Mouse (Mus musculus) liver, embryonic 12.5 days (tissue): ENCODE results near the gene Alg12. TPM values are rescaled to one million over a fixed set of nuclear protein-coding genes. Genes with fewer than 3 reads are reported as not detected.

Source experiments
- ATAC-seq: fragments of 200-750 bp; cut with Nextera tagmentation; 2 replicates; pipeline ENCODE4 v1.8.0; 2017; ENCODE audit warnings: moderate number of reproducible peaks, mild to moderate bottlenecking, moderate library complexity
- H3K27ac ChIP-seq: fragments of 300-500 bp; sonication (generic); 2 replicates; pipeline ENCODE4 v1.5.1; 2016; ENCODE audit warnings: mild to moderate bottlenecking
- H3K27me3 ChIP-seq: fragments of 300-500 bp; sonication (generic); replicated peaks from 2 replicates; pipeline ENCODE4 v1.6.1; 2016; ENCODE audit warnings: mild to moderate bottlenecking, moderate library complexity
- H3K36me3 ChIP-seq: fragments of 300-500 bp; sonication (generic); 2 replicates; pipeline ENCODE4 v1.6.1; 2016; ENCODE audit warnings: mild to moderate bottlenecking, moderate library complexity
- H3K4me1 ChIP-seq: fragments of 300-500 bp; sonication (generic); 2 replicates; pipeline ENCODE4 v1.6.1; 2016
- H3K4me2 ChIP-seq: fragments of 300-500 bp; sonication (generic); 2 replicates; pipeline ENCODE4 v1.6.1; 2016; ENCODE audit warnings: mild to moderate bottlenecking, moderate library complexity
- H3K4me3 ChIP-seq: fragments of 300-500 bp; sonication (generic); 2 replicates; pipeline ENCODE4 v1.5.1; 2016; ENCODE audit warnings: mild to moderate bottlenecking, moderate library complexity
- H3K9ac ChIP-seq: fragments of 300-500 bp; sonication (generic); 2 replicates; pipeline ENCODE4 v1.6.1; 2016; ENCODE audit warnings: mild to moderate bottlenecking, moderate library complexity
- H3K9me3 ChIP-seq: fragments of 300-500 bp; sonication (generic); replicated peaks from 2 replicates; pipeline ENCODE4 v1.6.1; 2016; ENCODE audit warnings: mild to moderate bottlenecking, moderate library complexity
- WGBS: fragments of 180-500 bp; shearing (Covaris S2); methylation state at CpG from one replicate; pipeline ENCODE4 v1.1.7; 2016; ENCODE audit not compliant: insufficient replicate concordance; 5-methylcytosine and 5-hydroxymethylcytosine counted together
- polyA plus RNA-seq: library from polyadenylated mRNA; unstranded; fragments of >200 nt; fragmentation: Nextera tagmentation; extraction: Ambion mirVana; gene quantifications from 2 replicates; pipeline ENCODE4 v1.2.1, GENCODE M21; 2016

Gene Alg12
- polyA plus RNA-seq, 1 experiment from 2014 or later = 6.9 TPM

DNA sequence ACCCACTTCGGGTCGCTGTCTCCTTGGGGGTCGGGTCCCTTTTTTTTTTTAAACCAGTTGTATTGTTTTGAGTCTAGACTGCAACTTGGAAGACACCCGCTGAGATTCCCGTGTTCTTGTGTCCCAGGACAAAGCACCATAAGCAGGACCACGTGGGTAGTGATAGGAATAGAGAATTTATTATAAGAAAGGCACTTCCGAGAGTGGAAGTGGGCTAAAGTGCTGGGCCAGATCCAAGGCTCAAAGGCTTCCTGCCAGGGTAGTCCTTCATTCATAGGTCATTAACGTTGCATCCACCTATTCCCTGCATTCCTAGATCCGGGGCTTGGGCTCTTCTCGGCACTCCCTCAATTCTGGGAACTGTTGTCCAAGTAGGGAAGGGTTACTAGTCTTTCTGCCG, 18.9 kb upstream of the Alg12 start:
- Histone ChIP-seq H3K9ac (no peak overlapping the region), H3K36me3 (no peaks in the 10 kb centered on the region), H3K27ac (no peak overlapping the region), H3K4me2 (peak overlapping the region; percentile 75), H3K4me1 (peaks cover 25% of the 10 kb centered on the region), H3K27me3 (peaks cover 38% of the 10 kb centered on the region), H3K9me3 (no peaks in the 10 kb centered on the region), H3K4me3 (peak overlapping the region; percentile 56)
- ATAC-seq = no peak
- 5% methylated on average over 11 of the region's 11 CpGs for WGBS

DNA sequence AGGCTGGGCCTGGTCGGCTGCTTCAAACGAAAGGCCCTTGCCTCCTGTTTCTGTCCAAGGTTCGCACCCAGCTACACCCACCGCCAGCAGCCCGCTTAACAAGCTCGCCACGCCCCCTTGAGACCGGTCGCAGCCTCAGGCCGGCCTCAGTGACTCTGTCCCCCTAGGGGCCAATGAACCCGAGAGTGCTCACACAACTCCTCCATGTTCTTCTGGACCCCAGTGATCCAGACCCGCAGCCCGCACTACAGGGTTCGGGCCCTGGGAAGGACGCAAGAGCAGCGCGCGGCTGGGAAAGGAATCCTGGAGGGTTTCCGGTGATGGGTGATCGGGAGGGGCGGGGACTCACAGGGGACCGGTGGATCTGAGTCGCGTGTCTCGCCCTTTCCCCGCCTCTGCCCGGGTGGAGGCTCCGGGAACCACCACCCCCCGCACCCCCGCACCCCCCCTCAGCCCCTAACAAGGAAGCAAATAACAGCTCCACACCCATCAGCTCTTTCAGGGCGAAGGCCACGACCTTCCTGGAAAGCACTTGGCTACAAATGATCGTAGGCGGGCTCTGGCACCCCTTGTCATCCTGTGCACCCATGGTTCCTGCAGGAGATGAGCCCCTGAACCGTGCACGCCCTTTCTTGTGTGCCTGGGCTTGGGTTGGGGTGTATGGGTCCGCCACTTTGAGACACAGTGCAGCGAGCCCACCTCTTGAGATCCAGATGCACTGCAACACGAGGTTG, 18.2 kb upstream of the Alg12 start:
- WGBS = under 1% methylated on average over 39 of the region's 39 CpGs
- H3K27me3 ChIP-seq = peaks cover 38% of the 10 kb centered on the region
- H3K9me3 ChIP-seq = no peaks in the 10 kb centered on the region
- peaks cover 25% of the 10 kb centered on the region for H3K4me1 ChIP-seq
- H3K9ac ChIP-seq = peak overlapping the region; percentile 39
- no peaks in the 10 kb centered on the region for H3K36me3 ChIP-seq
- H3K4me3 ChIP-seq = peak overlapping the region; percentile 56
- peak overlapping the region; percentile 75 for H3K4me2 ChIP-seq
- H3K27ac ChIP-seq = no peak overlapping the region
- peak; percentile 56 for ATAC-seq

DNA sequence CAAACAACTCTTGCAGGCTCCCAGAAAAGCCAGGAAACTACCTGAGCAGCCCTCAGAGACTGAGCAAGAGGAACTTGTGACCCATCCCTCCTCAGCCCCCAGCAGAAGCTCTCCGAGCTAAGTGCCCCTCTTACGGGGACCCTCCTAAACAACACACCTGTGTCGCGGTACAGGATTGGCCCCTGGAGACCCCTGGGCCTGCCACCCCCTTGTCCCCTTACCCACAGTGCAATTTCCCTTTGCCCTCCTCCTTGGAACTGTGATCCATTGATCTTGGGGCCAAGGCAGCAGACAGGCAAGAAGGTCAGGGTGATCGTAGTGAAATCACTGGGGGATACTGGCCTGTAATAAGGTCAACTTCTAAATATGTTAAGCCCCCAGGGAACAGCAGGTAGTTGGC, 17.5 kb upstream of the Alg12 start:
- Histone ChIP-seq H3K27ac (no peak overlapping the region), H3K4me1 (peaks cover 25% of the 10 kb centered on the region), H3K36me3 (no peaks in the 10 kb centered on the region), H3K4me3 (no peak overlapping the region), H3K4me2 (peak overlapping the region; percentile 75), H3K9ac (no peak overlapping the region), H3K27me3 (peaks cover 38% of the 10 kb centered on the region), H3K9me3 (no peaks in the 10 kb centered on the region)
- 56% methylated on average over 5 of the region's 5 CpGs for WGBS
- ATAC-seq = no peak

DNA sequence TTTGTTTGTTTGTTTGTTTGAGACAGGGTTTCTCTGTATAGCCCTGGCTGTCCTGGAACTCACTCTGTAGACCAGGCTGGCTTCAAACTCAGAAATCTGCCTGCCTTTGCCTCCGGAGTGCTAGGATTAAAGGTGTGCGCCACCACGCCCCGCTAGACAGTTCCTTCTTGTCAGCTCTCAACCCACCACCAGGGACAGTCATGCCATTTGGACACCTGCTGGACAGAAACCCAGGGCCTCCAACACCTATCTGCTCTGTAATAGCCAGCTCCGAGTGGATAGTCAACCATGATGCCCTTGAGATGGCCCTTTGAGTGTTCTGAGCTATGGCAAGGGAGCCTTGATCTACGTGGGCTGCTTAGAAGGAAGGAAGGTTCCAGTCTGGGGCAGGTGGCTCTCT, 16.9 kb upstream of the Alg12 start:
- H3K9me3 ChIP-seq = no peaks in the 10 kb centered on the region
- H3K4me2 ChIP-seq = no peak overlapping the region
- peaks cover 25% of the 10 kb centered on the region for H3K4me1 ChIP-seq
- H3K4me3 ChIP-seq = no peak overlapping the region
- 77% methylated on average over 6 of the region's 6 CpGs for WGBS
- H3K27ac ChIP-seq = no peak overlapping the region
- H3K27me3 ChIP-seq = peaks cover 38% of the 10 kb centered on the region
- H3K36me3 ChIP-seq = no peaks in the 10 kb centered on the region
- ATAC-seq = no peak
- no peak overlapping the region for H3K9ac ChIP-seq

DNA sequence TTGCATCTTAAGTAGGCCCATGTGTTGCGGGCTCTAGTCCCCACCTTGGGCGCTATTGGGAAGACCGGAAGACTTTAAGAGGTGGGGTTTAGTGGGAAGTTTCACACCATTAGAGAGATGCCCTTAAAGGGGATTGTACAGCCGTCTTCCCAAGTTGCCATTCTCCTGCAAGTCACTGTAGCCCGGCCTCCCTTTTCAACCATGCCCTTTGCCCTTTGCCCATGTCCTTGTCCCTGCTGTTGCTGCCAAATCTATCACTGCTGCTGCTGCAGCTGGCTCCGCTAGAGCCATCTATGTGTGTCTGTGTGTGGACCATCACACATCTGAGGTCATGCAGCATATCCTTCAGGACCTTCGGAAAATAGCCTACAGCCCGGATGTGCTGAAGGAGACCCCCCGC, 13.4 kb upstream of the Alg12 start:
- Histone ChIP-seq H3K9me3 (no peaks in the 10 kb centered on the region), H3K4me3 (no peak overlapping the region), H3K27me3 (peaks cover 21% of the 10 kb centered on the region), H3K9ac (no peak overlapping the region), H3K4me1 (peaks cover 17% of the 10 kb centered on the region), H3K36me3 (no peaks in the 10 kb centered on the region), H3K4me2 (no peak overlapping the region), H3K27ac (no peak overlapping the region)
- no peak for ATAC-seq
- 65% methylated on average over 9 of the region's 9 CpGs for WGBS

DNA sequence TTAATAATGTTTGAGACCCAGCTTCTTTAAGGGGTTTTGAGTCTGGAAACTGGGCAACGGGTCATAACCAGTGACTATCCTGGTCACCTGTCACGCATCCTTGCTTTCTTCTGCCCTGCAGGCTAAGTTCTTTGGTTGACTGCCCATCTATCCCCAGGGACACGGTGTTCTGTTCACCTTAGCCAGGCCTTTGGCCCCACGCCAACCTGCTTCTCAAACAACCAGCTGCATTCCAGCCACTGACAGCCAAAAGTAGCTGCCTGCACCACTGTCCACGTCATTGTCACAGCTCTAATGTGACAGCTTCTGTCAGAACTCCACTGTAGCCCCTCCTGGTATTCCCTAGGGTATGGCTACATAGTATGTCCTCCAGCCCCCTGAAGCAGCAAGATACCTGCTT, 12.4 kb upstream of the Alg12 start:
- 60% methylated on average over 5 of the region's 5 CpGs for WGBS
- Histone ChIP-seq H3K9ac (no peak overlapping the region), H3K4me1 (peaks cover 10% of the 10 kb centered on the region; the same call in 1 of the 2 replicates), H3K27ac (no peak overlapping the region), H3K4me3 (no peak overlapping the region), H3K36me3 (peaks cover 6% of the 10 kb centered on the region), H3K27me3 (peaks cover 11% of the 10 kb centered on the region; the same call in 1 of the 2 replicates), H3K9me3 (no peaks in the 10 kb centered on the region), H3K4me2 (no peak overlapping the region)
- no peak for ATAC-seq

DNA sequence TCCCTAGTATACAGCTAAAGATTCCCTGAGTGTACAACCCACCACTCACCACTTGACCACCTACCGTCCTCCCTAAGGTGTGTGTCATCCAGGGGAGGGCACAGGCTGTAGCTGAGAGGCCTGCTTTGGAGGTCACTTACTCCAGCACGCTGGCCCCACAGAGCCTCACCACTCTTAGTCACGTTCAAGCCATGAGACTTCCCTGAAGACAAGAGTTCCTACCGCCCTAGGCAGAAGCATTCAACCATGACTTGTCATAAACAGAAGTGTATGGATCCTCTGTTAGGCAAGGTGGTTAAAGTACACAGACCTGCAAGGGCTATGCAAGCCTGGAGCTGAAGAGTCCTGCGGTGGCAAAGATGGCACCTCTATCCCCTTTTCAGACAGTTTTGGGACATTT, 11.6 kb upstream of the Alg12 start:
- Histone ChIP-seq H3K36me3 (peaks cover 14% of the 10 kb centered on the region), H3K27me3 (0 out of 2 replicates have a peak, but pooled peaks cover 9% of the 10 kb centered on the region), H3K4me2 (no peak overlapping the region), H3K27ac (no peak overlapping the region), H3K9me3 (no peaks in the 10 kb centered on the region), H3K4me1 (peaks cover 10% of the 10 kb centered on the region; the same call in 1 of the 2 replicates), H3K4me3 (no peak overlapping the region), H3K9ac (no peak overlapping the region)
- no peak for ATAC-seq
- 64% methylated on average over 5 of the region's 5 CpGs for WGBS

DNA sequence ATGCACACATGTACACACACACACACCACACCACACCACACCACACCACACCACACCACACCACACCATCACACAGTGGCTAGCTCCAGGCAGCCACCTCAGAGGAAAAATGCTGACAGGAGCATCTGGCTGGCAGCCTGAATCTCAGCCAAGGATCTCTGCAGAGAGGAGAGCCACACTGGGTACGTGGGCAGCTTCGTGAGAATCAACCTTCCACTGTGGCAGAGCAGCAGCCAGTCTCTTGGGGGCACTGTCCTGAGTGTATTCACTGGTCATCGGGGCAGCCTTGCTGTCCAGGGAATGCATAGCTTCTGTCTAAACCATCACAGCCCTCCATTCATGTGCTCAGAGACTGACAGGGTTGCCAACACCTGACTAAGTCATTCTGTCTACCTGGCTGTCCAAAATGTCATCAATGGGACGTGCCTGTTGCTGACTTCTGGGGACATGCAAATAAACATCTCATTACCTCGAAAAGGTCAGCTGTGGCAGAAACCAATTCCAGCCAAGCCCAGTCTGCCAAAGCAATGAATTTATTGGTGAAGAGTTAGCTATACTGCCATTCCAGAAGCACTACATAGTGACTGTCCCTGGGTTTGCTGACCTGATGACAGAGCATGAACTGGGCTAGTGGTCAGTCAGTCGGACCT, 10.8 kb upstream of the Alg12 start:
- H3K4me1 ChIP-seq = peaks cover 10% of the 10 kb centered on the region; the same call in 1 of the 2 replicates
- ATAC-seq = no peak
- 0 out of 2 replicates have a peak, but pooled peaks cover 5% of the 10 kb centered on the region for H3K27me3 ChIP-seq
- H3K36me3 ChIP-seq = peaks cover 21% of the 10 kb centered on the region
- WGBS = 56% methylated on average over 6 of the region's 6 CpGs
- H3K27ac ChIP-seq = no peak overlapping the region
- no peak overlapping the region for H3K9ac ChIP-seq
- H3K9me3 ChIP-seq = no peaks in the 10 kb centered on the region
- no peak overlapping the region for H3K4me2 ChIP-seq
- no peak overlapping the region for H3K4me3 ChIP-seq

DNA sequence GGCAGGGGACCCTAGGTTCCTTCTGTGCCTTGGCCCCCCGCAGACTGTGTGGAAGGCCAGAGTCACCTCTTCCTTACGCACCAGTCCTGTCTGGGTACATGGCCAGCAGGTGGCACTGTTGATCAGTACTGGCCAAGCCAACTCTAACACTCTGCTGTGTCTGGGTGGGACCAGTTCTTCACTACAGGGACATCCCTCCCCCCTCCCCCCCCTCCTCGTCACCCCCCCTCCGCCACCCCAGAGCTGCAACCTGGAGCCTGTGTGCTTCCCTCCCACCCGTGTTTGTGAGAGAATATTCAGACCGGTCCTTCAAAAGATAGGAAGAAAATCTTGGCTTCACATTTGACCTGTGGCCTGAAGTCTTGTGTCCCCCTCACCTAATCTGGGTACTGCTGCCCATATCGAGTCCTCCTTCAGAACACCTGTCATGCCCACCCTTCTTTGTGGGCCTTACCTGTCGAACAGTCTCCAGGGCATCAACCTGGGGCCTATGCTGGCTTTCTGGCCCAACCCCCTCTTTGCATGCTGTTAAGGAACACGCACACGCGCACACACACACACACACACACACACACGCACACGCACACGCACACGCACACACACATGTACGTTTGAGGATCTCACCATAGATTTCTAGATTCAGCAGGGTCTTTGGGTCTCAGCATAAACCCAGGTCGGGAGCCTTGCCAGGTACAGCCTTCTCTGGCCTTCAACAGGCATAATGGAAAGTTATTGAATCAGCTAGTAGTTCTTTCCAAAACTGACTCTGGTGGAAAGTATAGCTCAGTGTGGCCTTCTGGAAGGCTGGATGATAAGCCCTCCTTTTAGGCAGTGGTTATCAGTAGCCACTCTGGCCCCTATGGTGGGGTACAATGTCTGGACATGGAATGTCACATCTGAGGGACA, 9.9 kb upstream of the Alg12 start:
- Histone ChIP-seq H3K4me3 (no peak overlapping the region), H3K9me3 (no peaks in the 10 kb centered on the region), H3K36me3 (peaks cover 30% of the 10 kb centered on the region), H3K4me1 (peaks cover 10% of the 10 kb centered on the region; the same call in 1 of the 2 replicates), H3K4me2 (no peak overlapping the region), H3K27me3 (no peaks in the 10 kb centered on the region), H3K27ac (no peak overlapping the region), H3K9ac (no peak overlapping the region)
- peak; percentile 77 for ATAC-seq
- 46% methylated on average over 16 of the region's 17 CpGs for WGBS

DNA sequence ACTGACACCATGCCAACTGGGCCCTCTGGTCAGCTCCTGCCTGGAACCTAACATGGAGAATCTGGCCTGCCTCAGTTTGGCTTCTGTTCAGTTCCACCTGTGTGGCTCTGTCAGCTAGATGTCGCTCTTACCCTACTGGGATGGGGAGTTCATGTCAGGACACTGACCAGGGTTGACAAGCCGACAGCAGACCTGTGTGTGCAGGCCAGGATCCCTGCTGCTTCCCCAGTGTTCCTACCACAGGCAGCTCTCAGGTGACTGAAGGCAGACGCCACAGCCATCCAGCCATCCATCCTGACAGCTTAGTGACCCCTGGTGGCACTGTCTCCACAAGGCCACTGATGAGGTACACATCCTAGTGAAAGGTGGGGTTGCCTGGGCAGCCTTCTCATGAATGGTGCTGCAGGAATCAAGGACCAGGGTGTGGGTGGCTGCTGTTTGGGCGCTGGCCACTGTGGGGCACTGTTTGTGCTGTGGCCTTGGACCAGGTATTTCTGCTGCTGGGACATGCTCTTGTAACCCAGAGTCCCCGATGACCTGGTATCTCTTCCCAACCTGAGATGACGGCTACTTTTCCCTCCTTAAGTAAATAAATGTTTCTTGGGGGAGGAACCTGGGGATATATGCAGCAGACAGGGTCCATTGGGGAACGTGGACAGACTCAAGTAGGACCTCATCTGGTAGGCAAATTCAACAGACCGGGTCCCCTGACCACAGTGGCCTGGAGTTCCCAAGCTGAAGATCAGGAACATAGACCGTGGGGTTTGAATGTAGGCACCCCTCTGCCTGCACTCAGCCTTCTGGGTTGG, 9.1 kb upstream of the Alg12 start:
- WGBS = 26% methylated on average over 9 of the region's 9 CpGs
- Histone ChIP-seq H3K36me3 (peaks cover 39% of the 10 kb centered on the region), H3K4me3 (no peak overlapping the region), H3K27ac (no peak overlapping the region), H3K4me1 (peaks cover 10% of the 10 kb centered on the region; the same call in 1 of the 2 replicates), H3K9me3 (no peaks in the 10 kb centered on the region), H3K27me3 (no peaks in the 10 kb centered on the region), H3K4me2 (no peak overlapping the region), H3K9ac (no peak overlapping the region)
- peak; percentile 41 for ATAC-seq

DNA sequence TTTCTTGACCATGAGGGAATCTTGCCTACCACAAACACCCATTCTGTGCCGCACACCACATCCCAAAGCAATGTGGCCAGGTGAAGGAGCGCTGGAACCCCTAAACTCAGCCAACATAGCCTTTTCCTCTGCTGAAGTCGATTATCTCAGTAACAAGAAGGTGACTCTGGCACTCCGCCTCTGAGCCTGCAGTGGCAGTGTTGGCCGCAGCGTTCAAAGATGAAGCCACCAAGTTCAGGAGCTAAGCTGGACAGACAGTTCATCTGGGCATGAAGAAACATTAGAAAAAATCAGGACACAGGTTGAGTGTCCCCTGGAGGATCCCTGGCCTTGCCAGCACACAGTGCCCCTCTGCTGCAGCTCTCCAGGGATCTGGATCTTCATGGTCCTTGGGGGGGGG, 8.3 kb upstream of the Alg12 start:
- ATAC-seq = no peak
- 82% methylated on average over 6 of the region's 6 CpGs for WGBS
- H3K9ac ChIP-seq = no peak overlapping the region

More for the DNA sequence above, 8.3 kb upstream of the Alg12 start:
- Histone ChIP-seq H3K27me3 (no peaks in the 10 kb centered on the region), H3K9me3 (no peaks in the 10 kb centered on the region), H3K4me1 (peaks cover 10% of the 10 kb centered on the region; the same call in 1 of the 2 replicates), H3K36me3 (peaks cover 46% of the 10 kb centered on the region), H3K4me3 (no peak overlapping the region), H3K27ac (no peak overlapping the region), H3K4me2 (no peak overlapping the region)
